ENCODE assay signal across 23 mouse cellular contexts in genomic region chr5:100709035-100709434, GRCm38 (mm10). TPM values are rescaled to one million over a fixed set of nuclear protein-coding genes. Genes with fewer than 3 reads are reported as not detected.
A peak's percentile ranks its signal among the peaks of the same experiment; 100 is the strongest.
DNase-seq lines count a peak whose midpoint lies in the region; ATAC-seq lines count a peak whose summit lies in the region.
"Had no signal": no experiment of that assay in that cellular context is flagged by ENCODE, and none has a peak within 500 bp of the region (broad histone marks: within the 10 kb centered on the region; RNA-seq: fewer than 3 reads in every experiment).

No protein-coding gene starts in this region.

- DNase-seq in 416B (ENCODE audit: low read depth): peak; percentile 65
- DNase-seq in kidney, postnatal 36 days: no peak
- no peak for DNase-seq in cerebellum, adult 18-20 months
- DNase-seq in lung, adult 18-20 months: no peak
- DNase-seq: adrenal gland, adult 2 months; adrenal gland, postnatal 10 days; adrenal gland, postnatal 25 days; cerebellum, adult 11-12 months; cerebellum, adult 8-10 months; cerebellum, adult 9-11 months; cerebellum, postnatal 14 days; cerebellum, postnatal 36 days; embryo, embryonic 11 days; forebrain, postnatal 0 days had no signal

- 18% methylated on average over 6 of the region's 6 CpGs for WGBS in macrophage (ENCODE audit: missing documents)

- ATAC-seq in common myeloid progenitor, adult 5-6 weeks (replicated peaks; ENCODE audit: low read depth, poor library complexity, severe bottlenecking): peak; percentile 64
- ATAC-seq: forebrain, embryonic 13.5 days; forebrain, embryonic 15.5 days; forebrain, postnatal 0 days had no signal

- peak overlapping the region; percentile 91 for H3K27ac ChIP-seq in macrophage
- H3K27ac ChIP-seq: embryonic facial prominence, embryonic 13.5 days; embryonic facial prominence, embryonic 15.5 days; forebrain, embryonic 10.5 days; forebrain, embryonic 13.5 days; forebrain, embryonic 15.5 days had no signal

- peaks cover 42% of the 10 kb centered on the region for H3K36me3 ChIP-seq in macrophage (ENCODE audit: inconsistent target)
- H3K36me3 ChIP-seq: embryonic facial prominence, embryonic 13.5 days; embryonic facial prominence, embryonic 15.5 days; forebrain, embryonic 10.5 days; forebrain, embryonic 15.5 days had no signal

- peaks cover 70% of the 10 kb centered on the region for H3K79me2 ChIP-seq in macrophage (ENCODE audit: inconsistent target)

- H3K4me3 ChIP-seq in macrophage (ENCODE audit: inconsistent target): no peak overlapping the region
- H3K4me3 ChIP-seq: embryonic facial prominence, embryonic 13.5 days; embryonic facial prominence, embryonic 15.5 days; erythroblast, embryonic 14.5 days; forebrain, embryonic 10.5 days; forebrain, embryonic 13.5 days; forebrain, embryonic 15.5 days had no signal

RNA-seq across cellular contexts. Expression of gene Hpse, which starts 10.5 kb away (rescaled TPM):
- 11.8 and 16.7 TPM in 2 replicates for total RNA-seq in common myeloid progenitor, adult 5-6 weeks (2017)
- total RNA-seq in macrophage (2018; cell fraction: chromatin; rRNA removed): 100 to 1,000 TPM in 13 of 26 experiments, 10 to 100 TPM in 13; 19.8 to 230 (median 104) TPM
- 100 to 1,000 TPM; 145 to 531 (median 301) TPM for total RNA-seq in macrophage (2018; cell fraction: cytosol; rRNA removed)
- total RNA-seq in macrophage (2018; cell fraction: nucleus; rRNA removed): 100 to 1,000 TPM in 25 of 26 experiments, 10 to 100 TPM in 1; 90.3 to 549 (median 285) TPM
- 120 to 460 TPM (median 276 TPM) in 3 replicates for polyA plus RNA-seq in macrophage (2018)
- total RNA-seq: MEL had no signal
- polyA plus RNA-seq: erythroblast, embryonic 14.5 days had no signal

RNA-seq across cellular contexts. Expression of gene Coq2, which starts 34.1 kb away (rescaled TPM):
- total RNA-seq in common myeloid progenitor, adult 5-6 weeks (2017): 33.9 and 37.5 TPM in 2 replicates
- total RNA-seq in macrophage (2018; cell fraction: chromatin; rRNA removed): 10 to 100 TPM; 11.8 to 84.0 (median 43.1) TPM
- total RNA-seq in macrophage (2018; cell fraction: cytosol; rRNA removed): 10 to 100 TPM; 14.7 to 28.6 (median 21.0) TPM
- total RNA-seq in macrophage (2018; cell fraction: nucleus; rRNA removed): 10 to 100 TPM in 25 of 26 experiments, 1 to 10 TPM in 1; 9.9 to 59.8 (median 35.5) TPM
- 13.7 to 36.1 TPM (median 24.5 TPM) in 3 replicates for polyA plus RNA-seq in macrophage (2018)
